Mouse (Mus musculus) kidney, adult 8-10 months (tissue): ENCODE measurements around the gene Vmn2r19.
A peak's percentile ranks its signal among the peaks of the same experiment; 100 is the strongest.
"Not testable (repeated sequence)": the region's sequence is repeated elsewhere in the genome, so short reads cannot be mapped to it uniquely, and the experiment has no call there.

ENCODE experiments used
- DNase-seq, 2 experiments: peaks; one replicate each; pipeline ENCODE4 v3.0.0; 2022

Vmn2r19 gene

DNA sequence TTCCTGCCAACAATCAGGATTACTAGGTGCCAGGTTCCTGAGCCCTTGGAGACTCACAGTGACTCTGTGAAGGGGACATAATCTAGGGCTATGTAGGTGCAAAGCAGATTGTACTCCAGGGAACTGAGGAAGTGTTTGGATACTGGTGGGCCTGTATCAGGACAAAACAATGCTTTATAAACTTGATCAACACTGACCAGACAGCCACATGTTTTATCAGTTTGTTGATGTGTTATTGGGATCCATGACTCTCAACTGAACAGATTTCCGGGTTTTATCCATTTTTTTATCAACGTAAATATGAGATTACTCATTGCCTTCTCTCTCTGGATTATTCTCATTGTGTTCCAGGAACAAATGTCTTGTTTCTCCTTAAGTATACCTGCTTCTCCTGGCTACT is at the start of gene Vmn2r19:
TSS of gene Vmn2r19 (plus strand) at position 301 of the 400 bp plus-strand sequence.
- DNase-seq = no peak

DNA sequence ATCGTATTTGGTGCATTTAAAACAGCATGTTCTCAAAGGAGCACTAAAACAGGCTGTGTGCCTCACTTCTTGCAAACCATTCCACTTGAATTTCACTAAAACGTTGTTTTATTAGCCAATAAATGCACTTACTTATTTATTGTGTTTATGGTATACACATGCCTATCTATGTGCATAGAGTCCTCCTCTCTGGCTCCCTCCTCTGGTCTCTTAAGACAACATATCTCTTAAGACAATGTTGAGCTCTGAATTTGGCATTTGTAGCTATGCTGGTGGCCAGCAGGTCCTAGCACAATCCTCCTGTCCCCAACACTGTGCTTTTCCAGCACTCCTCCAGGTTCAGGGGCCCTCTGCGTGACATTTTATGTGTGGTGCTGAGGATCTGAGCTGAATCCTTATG is 49.2 kb upstream of the Vmn2r19 start:
- no peak for DNase-seq

DNA sequence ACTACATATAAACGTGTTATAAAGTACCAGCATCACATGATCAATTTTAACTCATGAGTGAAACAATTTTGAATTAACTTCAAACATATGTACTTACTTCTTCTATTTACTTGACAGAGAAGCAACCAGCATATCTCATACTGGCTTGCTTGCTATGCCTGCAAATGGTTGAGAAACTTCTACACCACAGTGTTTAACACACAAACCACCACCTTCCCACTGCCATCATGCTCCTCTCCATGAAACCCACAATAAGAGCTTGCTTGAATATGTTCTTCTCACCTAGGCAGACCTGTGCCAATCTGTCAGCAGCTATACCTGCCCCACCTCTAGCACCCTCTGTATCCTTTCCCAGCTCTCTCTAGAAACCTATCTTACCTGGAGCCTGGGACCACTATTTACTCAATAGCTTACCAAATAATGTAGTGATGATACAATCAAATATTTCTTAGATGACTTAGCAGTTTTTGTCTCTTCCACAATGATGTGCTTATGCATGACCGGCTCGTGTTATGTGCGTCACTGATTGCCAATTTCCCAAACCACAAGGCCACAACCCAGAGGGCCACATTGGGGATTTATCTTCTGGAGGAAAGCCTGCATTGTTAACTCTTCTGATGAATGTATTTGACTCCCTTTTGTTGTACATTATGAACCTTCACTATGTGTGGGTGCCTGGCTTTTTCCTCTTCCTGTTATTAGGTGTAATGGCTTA is 48.1 kb upstream of the Vmn2r19 start:
- DNase-seq = no peak

DNA sequence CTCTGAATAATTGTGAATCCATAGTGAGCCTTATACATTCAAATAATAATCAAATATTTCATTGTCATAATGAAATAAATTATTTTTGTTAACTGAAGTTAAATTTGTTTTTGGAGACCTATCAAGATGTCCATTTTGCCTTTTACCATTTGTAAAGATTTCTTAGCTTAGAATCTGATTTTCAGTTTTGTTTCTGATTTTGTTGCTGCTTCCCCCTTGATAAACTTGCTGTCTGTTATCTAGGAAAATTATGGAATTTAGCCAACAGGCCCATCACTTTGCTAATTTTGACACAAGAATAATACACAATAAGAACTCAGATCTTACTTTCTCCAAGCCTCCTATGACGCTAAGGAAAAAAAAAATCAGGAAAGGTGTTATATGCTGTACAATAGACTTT is 47.3 kb upstream of the Vmn2r19 start:
- DNase-seq = no peak

DNA sequence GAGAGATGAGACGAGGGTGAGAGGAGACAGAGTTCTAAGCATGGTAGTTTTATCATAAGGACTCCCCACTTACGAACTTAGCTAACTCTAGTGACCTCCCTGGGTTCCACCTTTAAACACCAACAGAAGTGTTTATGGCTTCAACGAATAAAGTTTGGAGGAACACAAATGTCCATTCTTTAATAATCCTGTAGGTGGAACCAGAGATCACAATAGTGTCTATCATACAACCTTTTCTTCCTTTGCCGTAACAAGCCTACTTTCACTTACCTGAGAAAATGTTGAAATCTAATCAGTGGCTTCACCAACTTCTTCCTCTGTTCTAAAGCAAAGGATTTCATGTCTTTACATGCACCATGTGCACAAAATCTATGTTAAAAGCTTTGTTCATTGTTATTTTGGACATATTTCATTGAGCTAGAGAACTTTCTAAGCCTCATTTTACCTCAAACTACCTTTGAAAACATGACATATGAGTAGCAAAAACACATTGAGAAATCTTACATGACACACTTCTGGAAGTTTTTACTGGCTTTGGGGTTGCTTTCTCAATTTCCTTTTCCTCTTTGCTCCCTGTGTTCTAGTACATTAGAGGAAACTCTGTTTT is 46.5 kb upstream of the Vmn2r19 start, which contains the start of gene Clec4d:
TSS of gene Clec4d (plus strand) at position 557 of the 607 bp plus-strand sequence.
- DNase-seq = no peak

DNA sequence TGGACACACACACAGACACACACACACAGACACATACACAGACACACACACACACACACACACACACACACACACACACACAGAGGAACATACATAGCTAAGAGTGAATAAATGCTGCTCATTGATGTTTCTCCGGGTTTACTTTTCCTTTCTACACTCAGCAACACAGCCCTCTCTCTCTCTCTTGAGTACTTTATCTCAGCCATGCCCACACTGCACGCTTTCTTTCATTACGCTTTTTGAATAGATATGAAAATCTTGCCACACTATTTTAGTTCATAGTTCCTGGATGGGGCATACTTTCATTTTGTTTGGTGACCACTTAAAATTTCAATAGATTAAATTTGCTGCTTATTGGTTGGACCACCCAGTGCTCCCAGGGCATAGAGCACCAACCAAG is 43.9 kb upstream of the Vmn2r19 start:
- no peak for DNase-seq

DNA sequence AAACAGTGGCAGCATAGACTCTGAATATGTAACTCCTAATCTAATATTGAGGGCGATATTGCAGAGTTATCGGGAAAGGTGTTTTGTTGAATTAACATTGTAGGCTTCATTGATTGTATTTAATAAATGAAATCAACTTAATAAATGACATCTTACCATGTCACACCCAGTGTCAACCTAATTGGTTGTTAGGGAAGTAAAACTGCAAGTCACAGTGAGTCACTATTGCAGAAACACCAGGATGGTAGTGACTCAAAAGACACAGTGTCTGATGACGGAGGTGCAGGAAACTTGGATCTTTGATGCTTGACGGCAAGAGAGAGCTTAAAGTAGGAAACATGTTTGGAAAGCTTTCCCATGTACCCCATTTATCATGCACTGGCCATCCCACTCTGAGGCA is 42.3 kb upstream of the Vmn2r19 start:
- DNase-seq = no peak

DNA sequence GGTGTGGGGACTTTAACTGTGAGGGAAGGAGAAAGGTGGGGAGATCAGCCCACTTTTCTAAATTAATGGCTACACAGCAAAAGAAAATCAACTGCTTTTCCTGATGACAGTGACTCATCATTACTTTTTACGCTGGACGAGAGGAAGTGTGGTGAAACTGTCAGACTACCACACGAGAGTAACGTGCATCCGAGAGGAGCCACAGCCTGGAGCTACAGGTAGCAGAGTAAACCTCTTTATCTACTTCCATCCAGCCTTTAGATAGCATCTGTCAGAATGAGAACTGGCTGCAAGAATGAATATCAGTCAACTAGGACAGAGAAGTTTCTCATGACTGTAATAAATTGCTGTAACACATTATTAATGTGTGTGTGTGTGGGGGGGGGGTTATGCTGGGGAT is 41.2 kb upstream of the Vmn2r19 start:
- no peak for DNase-seq

DNA sequence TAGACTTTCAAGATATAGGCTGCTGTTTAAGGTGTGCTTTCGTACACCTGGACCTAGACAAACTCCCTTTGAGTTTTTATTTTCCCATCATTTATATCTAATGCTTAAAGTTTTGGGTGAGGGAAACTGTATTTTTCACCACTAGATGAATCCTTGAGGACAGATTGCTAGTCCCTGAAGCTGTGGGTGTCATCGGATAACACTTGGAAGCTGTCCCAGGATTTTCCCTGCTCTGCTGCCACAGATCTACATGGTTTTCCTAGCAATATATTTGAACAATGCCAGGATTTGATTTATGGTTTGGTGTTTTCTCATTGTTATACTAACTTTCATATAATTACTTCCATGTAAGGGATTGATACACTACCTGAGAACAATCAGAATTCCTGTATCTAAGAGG is 28.7 kb upstream of the Vmn2r19 start:
- DNase-seq = no peak

DNA sequence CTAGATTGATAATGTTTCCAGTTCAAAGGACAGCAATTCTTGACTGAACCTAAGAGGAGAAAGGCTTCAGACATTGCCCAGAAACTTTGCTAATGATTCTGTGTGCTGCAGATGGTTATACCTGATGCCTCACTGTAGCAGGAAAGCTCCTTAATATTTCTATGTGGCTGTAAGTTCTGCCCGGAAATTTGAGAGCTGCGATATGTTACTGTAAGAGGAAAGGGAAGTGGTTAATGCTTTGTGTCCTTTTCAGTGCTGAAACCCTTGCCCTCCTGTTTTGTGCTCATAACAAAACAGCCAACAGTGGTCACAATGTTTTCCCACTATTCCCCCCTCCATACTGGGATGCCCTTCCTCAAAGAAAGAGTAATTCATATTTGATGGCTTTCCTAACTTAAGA is 21.8 kb upstream of the Vmn2r19 start:
- DNase-seq = no peak

DNA sequence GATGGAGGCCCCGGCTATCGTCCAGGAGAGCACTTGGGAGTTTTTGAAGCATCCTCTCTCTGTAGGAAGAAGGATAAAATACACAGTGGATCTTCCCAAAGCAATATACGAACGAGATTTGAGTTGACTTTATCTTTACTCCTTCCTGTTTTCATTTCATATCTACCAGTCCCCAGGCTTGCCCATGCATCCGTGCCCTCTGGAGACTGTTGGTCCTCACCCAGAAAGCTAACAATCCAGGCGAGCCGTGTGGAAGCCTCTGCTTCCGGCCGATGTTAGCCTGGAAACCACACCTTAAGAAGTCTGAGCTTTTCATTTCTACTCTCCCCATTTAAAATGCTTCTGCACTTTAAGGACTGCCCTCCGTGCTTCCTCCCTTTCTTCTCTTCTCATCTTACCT is 19.2 kb upstream of the Vmn2r19 start:
- DNase-seq = no peak

DNA sequence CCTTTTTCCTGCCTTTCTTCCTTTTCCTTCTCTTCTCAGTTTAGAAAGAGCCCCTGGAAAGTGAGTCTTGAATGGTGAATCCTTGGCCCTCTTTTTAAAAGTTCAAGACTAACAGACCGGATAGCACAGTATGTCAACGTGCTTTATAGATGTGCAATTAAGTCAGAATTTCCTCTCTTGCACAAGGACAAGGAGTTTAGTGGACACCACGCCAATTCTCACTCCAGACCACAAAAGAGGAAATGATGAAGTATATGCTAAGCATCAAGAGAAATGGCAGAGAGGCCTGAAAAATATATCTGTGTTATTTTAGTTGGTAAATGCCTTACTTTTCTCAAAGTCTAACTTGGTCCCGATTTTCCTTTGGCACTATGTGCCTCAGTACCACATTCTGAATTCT is 18.4 kb upstream of the Vmn2r19 start, which contains the start of gene Clec4e:
TSS of gene Clec4e (minus strand) at position 118 of the 400 bp plus-strand sequence.
- DNase-seq = no peak

DNA sequence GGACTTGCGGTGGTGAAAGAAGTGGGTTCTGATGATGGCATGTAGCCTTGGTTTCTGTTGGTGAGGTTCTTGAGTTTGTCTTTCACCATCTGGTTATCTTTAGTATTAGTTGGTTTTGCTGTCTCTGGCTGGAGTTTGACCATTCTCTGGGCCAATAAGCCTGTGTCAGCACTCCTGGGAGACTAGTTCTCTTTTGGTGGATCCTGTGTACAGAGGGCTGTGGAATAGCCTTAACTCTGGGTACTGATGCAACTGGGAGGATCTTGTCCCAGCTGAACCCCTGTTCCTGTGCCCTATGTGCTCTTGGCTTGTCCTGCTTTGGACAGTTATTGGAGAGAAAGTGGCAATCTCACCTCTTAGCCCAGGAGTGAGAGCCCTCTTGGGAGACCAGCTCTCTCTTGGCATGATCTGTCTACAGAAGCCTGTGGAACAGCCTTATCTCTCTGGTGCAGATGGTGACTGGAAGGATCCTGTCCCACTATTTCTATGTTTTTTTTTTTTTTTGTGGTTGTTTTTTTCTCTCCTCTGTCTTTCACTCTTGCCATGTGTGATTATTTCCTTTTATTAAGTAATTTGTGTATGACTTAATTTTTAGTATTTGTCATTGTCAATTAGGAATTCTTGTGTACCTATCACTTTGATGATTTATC is 15.3 kb upstream of the Vmn2r19 start:
- DNase-seq = no peak

DNA sequence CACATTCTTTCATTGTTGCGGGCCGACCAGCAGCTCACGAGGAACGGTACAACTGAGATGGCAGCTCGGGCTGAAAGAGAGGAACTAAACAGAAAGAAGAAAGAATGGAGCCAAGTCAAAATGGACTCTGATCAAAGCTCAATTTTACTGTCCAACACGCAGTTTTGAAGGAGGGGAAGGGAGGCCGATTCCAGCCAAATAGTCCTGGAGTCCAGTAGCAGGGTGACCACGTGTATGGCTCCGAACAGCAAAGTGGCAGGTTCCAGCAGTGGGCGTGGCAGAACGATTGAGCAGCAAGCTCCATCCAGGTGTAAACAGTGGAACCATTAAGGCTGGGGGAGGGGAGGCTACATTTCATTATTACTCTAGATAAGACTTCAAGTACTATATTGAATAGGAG is 14.6 kb upstream of the Vmn2r19 start:
- not testable (repeated sequence) for DNase-seq

DNA sequence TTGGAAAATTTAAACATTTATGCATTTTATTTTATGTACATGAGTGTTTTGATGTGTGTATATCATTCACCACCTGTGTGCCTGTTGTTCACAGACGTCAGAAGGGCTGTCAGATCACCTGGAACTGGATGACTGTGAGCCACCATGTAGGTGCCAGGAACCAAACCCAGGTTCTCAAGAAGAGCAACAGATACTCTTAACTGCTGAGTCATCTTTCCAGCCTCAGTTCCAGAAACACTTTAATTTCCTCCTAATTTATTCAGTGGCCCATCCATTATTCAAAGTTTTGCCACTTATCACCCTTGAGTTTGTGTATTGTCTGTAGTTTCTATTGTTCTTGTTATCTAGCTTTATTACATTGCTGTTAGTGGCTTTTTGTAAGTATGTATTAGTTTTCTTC is 11.4 kb upstream of the Vmn2r19 start:
- no peak for DNase-seq

DNA sequence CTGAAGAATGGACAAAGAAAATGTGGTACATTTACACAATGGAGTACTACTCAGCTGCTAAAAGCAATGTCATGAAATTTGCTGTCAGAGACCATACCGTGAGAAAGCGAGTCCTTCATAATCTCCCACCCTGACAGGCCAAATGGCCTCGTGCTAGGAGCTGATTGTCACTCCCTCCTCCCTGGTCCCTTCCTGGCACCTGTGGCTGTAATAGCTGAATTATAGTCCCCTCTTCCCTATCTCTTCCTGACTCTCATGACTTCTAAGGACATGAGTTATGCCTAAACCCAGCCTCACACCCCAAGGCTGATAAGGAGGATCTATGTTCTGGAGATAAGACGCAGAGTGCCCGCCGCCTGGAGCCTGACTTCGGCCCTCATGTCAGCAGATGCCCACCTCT is 1.8 kb upstream of the Vmn2r19 start:
- not testable (repeated sequence) for DNase-seq

DNA sequence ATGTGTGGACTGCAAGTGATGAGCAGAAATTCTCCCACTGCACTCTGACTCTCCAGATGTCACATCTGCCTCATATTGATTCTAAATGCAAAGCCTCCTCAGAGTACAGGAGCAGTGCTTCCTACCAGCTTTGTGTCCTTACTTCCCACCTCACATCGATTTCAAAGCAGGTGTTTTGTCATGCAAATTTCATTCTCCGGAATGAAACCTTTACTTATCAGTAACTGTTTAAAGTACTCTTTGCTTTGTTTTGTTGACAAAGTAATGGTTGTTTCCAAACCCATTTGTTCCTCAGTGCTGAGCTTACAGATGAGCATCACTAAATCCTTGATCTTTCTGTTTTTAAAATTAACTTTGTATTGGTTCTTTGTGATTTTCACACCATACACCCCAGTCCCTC is 24.4 kb downstream of the Vmn2r19 start:
- DNase-seq = no peak

DNA sequence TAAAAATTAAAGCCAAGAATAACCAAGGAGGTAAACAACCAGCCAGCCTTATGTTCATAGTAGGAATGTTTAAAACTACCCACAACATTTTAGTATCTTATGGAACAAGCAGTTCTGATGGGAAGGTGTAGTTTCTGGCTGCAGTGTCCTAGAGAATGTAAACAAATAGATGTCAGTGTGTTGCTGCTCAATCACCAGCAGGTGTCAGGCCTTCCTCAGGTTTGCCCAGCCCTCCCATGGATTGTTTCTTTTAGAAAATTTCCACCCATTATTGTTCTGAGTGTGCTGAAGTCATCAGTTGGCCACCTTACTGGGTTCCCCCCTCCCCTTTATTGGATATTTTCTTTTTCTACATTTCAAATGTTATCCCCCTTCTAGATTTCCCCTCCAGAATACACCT is 32.0 kb downstream of the Vmn2r19 start:
- DNase-seq = peak in 1 of 2 experiments; percentile 2

DNA sequence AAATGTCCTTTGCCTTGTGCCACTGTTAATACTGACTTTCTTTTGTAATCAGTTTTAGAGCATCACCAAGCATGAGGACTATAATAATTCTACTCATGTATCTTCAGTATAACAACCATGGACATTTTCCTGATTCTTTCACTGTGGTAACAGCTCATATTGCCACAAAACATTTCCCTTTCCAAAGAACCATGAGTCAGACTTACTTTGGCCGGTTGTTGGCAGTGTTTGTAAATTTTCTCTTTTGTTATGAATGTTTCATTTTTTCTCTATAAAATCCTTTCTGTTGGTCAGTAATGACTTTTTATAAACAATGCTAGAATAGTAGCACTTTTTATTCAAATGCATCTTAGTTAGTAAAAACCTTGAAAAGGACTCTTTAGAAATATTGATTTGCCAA is 38.0 kb downstream of the Vmn2r19 start:
- DNase-seq = no peak
